Mouse (Mus musculus): Measurements from ENCODE around the gene Cmtr1. TPM values are rescaled to one million over a fixed set of nuclear protein-coding genes. Genes with fewer than 3 reads are reported as not detected.

Cmtr1 gene
- total and polyA plus RNA-seq, 3 experiments, result 88.8 to 135 (median 105) TPM

DNA sequence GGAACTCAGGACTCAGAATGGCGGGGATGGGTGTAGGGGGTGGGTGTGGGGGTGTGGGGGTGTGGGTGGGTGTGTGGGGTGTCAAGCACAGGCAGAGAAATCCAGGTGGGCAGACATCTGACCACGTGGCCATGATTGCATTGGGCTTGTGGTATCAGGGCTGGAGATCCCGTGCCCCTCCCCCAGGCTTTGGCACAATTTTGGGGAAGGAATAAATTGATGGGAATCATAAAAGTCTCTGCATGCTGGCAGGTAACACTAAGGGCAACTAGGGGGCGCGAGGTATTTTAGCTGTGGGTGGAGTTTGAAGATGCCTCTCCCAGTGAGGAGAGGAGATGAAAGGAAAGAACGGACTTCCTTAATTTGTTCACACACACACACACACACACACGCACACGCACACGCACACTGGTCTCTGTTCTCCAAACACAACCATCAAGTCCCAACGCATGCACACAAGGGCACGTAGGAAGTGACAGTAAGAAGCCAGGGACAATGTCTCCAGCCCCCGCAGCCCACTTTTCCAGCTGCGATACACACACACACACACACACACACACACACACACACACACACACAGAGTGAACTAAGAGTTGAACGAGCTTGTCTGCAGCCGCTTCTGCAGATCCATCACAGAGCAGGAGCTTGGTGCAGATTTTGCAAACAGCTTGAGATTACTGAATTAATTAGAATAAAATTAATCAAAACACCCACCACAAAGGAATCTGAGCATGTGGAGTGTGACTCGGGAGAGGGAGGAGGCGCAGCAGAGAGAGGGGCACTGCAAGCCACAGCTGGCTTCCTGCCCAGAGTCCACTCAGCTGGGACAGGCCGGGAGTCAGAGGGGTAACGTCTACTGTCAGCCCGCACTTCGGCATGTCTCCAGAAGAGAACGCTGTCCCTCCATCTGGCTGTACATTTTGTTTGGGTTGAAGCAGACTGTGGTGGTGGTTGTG, 77.7 kb downstream of the Cmtr1 start:
- no peak overlapping the region for H3K4me3 ChIP-seq (replicated peaks in 1 of 3; ENCODE audit: low read depth in 2 of 3, low read length in 2 of 3, poor library complexity in 1 of 3)
- H3K27me3 ChIP-seq (replicated peaks), result peaks cover 2% of the 10 kb centered on the region
- peaks cover 4 to 10% of the 10 kb centered on the region in 2 experiments; a peak in 3 of 4 replicates for H3K4me1 ChIP-seq (ENCODE audit: control insufficient read depth in 1 of 2, insufficient read depth in 2 of 2)
- no peak overlapping the region for H3K27ac ChIP-seq (ENCODE audit: insufficient read depth, low read depth)
- in situ Hi-C loops (cut with MboI; ENCODE audit: low pct_ligation_motif_present, low pct_unique_long_range_greater_than_20kb, low sequenced_read_pairs) (no loop called here), dilution Hi-C loops (cut with MboI; ENCODE audit: extremely low pct_ligation_motif_present, extremely low pct_unique_long_range_greater_than_20kb, low sequenced_read_pairs) (no loop called here)
- TF ChIP-seq HCFC1 (IDR thresholded peaks at IDR 0.05; ENCODE audit: low read depth, low read length), result no peak
- TF ChIP-seq ZNF384 (IDR thresholded peaks at IDR 0.05; ENCODE audit: low read depth, low read length), result no peak
- TF ChIP-seq NRF1 (IDR thresholded peaks at IDR 0.05; ENCODE audit: low read depth, low read length), result no peak
- TF ChIP-seq NELFE (IDR thresholded peaks at IDR 0.05; ENCODE audit: low read depth, low read length), result no peak
- TF ChIP-seq KAT2A (IDR thresholded peaks at IDR 0.05; ENCODE audit: insufficient replicate concordance, low read length), result no peak
- no peak for TF ChIP-seq MAFK (IDR thresholded peaks at IDR 0.05; ENCODE audit: insufficient replicate concordance, low read length)
- TF ChIP-seq CTCF (conservative IDR thresholded peaks at IDR 0.05 in 1 of 2, IDR thresholded peaks at IDR 0.05 in 1 of 2; ENCODE audit: low read depth in 2 of 2, low read length in 2 of 2), result no peak; a peak in 1 of 4 replicates
- TF ChIP-seq RCOR1 (conservative IDR thresholded peaks at IDR 0.05; ENCODE audit: low read depth, low read length), result no peak
- TF ChIP-seq ETS1 (conservative IDR thresholded peaks at IDR 0.05; ENCODE audit: low read depth, low read length), result no peak
- no peak for DNase-seq (ENCODE audit: extremely low read depth)
- H3K9me3 ChIP-seq (replicated peaks; ENCODE audit: low read length), result peaks cover 4% of the 10 kb centered on the region
- no peak overlapping the region for H3K4me2 ChIP-seq (ENCODE audit: insufficient read depth, low read depth, poor library complexity, severe bottlenecking)
- H3K36me3 ChIP-seq (replicated peaks in 1 of 2; ENCODE audit: control insufficient read depth in 1 of 2, insufficient read depth in 1 of 2, low read length in 1 of 2), result no peaks in the 10 kb centered on the region
- H3K9ac ChIP-seq (ENCODE audit: insufficient read depth, low read depth), result no peak overlapping the region
- no peaks in the 10 kb centered on the region for H3K79me2 ChIP-seq (replicated peaks; ENCODE audit: control insufficient read depth, extremely low read depth, insufficient read depth, poor library complexity, severe bottlenecking)

DNA sequence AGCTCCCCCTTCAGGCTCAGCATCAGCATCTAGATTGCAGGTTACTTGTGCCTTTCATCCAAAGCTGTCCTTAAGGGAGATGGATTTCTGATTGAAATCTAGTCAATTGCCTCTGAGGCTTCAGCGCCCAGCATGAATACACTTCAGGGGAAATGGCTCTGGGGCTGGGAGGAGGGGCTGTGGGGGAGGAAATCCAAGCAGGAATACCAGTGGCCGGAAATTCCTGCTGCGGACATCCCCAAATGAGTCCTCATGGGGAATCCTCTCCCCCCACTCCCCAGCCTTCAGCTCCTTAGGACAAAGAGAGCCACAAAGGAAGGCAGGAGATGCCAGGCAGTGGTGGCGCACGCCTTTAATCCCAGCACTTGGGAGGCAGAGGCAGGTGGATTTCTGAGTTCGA, 87.1 kb downstream of the Cmtr1 start:
- H3K9ac ChIP-seq (ENCODE audit: insufficient read depth, low read depth), result no peak overlapping the region
- peaks cover 0 to 14% of the 10 kb centered on the region in 2 experiments; a peak in 2 of 4 replicates for H3K4me1 ChIP-seq (ENCODE audit: control insufficient read depth in 1 of 2, insufficient read depth in 2 of 2)
- in situ Hi-C loops (cut with MboI; ENCODE audit: low pct_ligation_motif_present, low pct_unique_long_range_greater_than_20kb, low sequenced_read_pairs), result no loop called here
- no peaks in the 10 kb centered on the region for H3K9me3 ChIP-seq (replicated peaks; ENCODE audit: low read length)
- H3K4me3 ChIP-seq (replicated peaks in 1 of 3; ENCODE audit: low read depth in 2 of 3, low read length in 2 of 3, poor library complexity in 1 of 3), result no peak overlapping the region
- H3K36me3 ChIP-seq (replicated peaks in 1 of 2; ENCODE audit: control insufficient read depth in 1 of 2, insufficient read depth in 1 of 2, low read length in 1 of 2), result no peaks in the 10 kb centered on the region
- H3K27me3 ChIP-seq (replicated peaks), result no peaks in the 10 kb centered on the region
- H3K27ac ChIP-seq (ENCODE audit: insufficient read depth, low read depth), result no peak overlapping the region
- DNase-seq (ENCODE audit: extremely low read depth), result no peak
- H3K4me2 ChIP-seq (ENCODE audit: insufficient read depth, low read depth, poor library complexity, severe bottlenecking), result no peak overlapping the region
- no peaks in the 10 kb centered on the region for H3K79me2 ChIP-seq (replicated peaks; ENCODE audit: control insufficient read depth, extremely low read depth, insufficient read depth, poor library complexity, severe bottlenecking)
- TF ChIP-seq UBTF (IDR thresholded peaks at IDR 0.05; ENCODE audit: low read depth, low read length) (no peak), IRF4 (IDR thresholded peaks at IDR 0.05; ENCODE audit: low read depth, low read length) (no peak), E2F4 (IDR thresholded peaks at IDR 0.05; ENCODE audit: insufficient replicate concordance, low read depth, low read length) (no peak), SMC3 (IDR thresholded peaks at IDR 0.05; ENCODE audit: low read depth, low read length) (no peak), ZKSCAN1 (IDR thresholded peaks at IDR 0.05; ENCODE audit: borderline replicate concordance, low read depth, low read length) (no peak), GABPA (IDR thresholded peaks at IDR 0.05; ENCODE audit: insufficient replicate concordance, low read depth, low read length) (no peak), MEF2A (IDR thresholded peaks at IDR 0.05; ENCODE audit: borderline replicate concordance, low read depth, low read length) (no peak), ZMIZ1 (IDR thresholded peaks at IDR 0.05; ENCODE audit: low read depth, low read length) (no peak), BHLHE40 (IDR thresholded peaks at IDR 0.05; ENCODE audit: low read depth, low read length) (no peak), EP300 (IDR thresholded peaks at IDR 0.05; ENCODE audit: low read length) (no peak), MAZ (IDR thresholded peaks at IDR 0.05; ENCODE audit: low read depth, low read length) (no peak), NELFE (IDR thresholded peaks at IDR 0.05; ENCODE audit: low read depth, low read length) (no peak), HCFC1 (IDR thresholded peaks at IDR 0.05; ENCODE audit: low read depth, low read length) (no peak), ETS1 (conservative IDR thresholded peaks at IDR 0.05; ENCODE audit: low read depth, low read length) (no peak), NRF1 (IDR thresholded peaks at IDR 0.05; ENCODE audit: low read depth, low read length) (no peak), POLR2A (IDR thresholded peaks at IDR 0.05; ENCODE audit: low read depth, low read length) (no peak), KAT2A (IDR thresholded peaks at IDR 0.05; ENCODE audit: insufficient replicate concordance, low read length) (no peak), JUND (conservative IDR thresholded peaks at IDR 0.05; ENCODE audit: low read depth, low read length) (no peak)
- dilution Hi-C loops (cut with MboI; ENCODE audit: extremely low pct_ligation_motif_present, extremely low pct_unique_long_range_greater_than_20kb, low sequenced_read_pairs), result no loop called here
